In genomic region chr4:139470198-139470597, GRCm38 (mm10) we compare ENCODE assay signal across 9 mouse cellular contexts.
A peak's percentile ranks its signal among the peaks of the same experiment; 100 is the strongest.
DNase-seq lines count a peak whose midpoint lies in the region; ATAC-seq lines count a peak whose summit lies in the region.
"Had no signal": no experiment of that assay in that cellular context is flagged by ENCODE, and none has a peak within 500 bp of the region (broad histone marks: within the 10 kb centered on the region; RNA-seq: fewer than 3 reads in every experiment).

No protein-coding gene starts in this region.

- H3K9ac ChIP-seq in hindbrain, embryonic 16.5 days (ENCODE audit: low read depth, low read length): no peak overlapping the region

- H3K27ac ChIP-seq in hindbrain, embryonic 16.5 days (ENCODE audit: low read depth, low read length): no peak overlapping the region
- H3K27ac ChIP-seq: macrophage had no signal

- DNase-seq in T-cell, adult 2 months (ENCODE audit: low spot score): peak; percentile 51
- DNase-seq in cerebellum, adult 9-11 months: peak; percentile 91
- peak; percentile 80 to 88 for DNase-seq in frontal cortex, postnatal 36 days (ENCODE audit: low spot score in 2 of 2)
- DNase-seq in layer of hippocampus, postnatal 25 days (ENCODE audit: extremely low spot score in 1 of 2, low spot score in 1 of 2): peak; percentile 59 to 82
- DNase-seq in lung, postnatal 25 days (ENCODE audit: low spot score): peak; percentile 79
- peak; percentile 82 for DNase-seq in retina, postnatal 7 days (ENCODE audit: low read depth, low spot score)
- DNase-seq in thymus, postnatal 4 days: peak; percentile 81

- H3K36me3 ChIP-seq in hindbrain, embryonic 16.5 days (ENCODE audit: control insufficient read depth, insufficient read depth, low read length): peaks cover 75% of the 10 kb centered on the region

- peak; percentile 78 for ATAC-seq in hindbrain, embryonic 16.5 days

- 46% methylated on average over 7 of the region's 7 CpGs for WGBS in hindbrain, embryonic 16.5 days

- H3K27me3 ChIP-seq in hindbrain, embryonic 16.5 days (replicated peaks; ENCODE audit: control insufficient read depth, insufficient read depth, low read length): no peaks in the 10 kb centered on the region

- H3K4me3 ChIP-seq in hindbrain, embryonic 16.5 days (ENCODE audit: low read length): no peak overlapping the region

- H3K4me1 ChIP-seq in hindbrain, embryonic 16.5 days (ENCODE audit: control insufficient read depth, insufficient read depth, low read depth, low read length): no peaks in the 10 kb centered on the region

- H3K9me3 ChIP-seq in hindbrain, embryonic 16.5 days (ENCODE audit: control insufficient read depth, low read length): no peaks in the 10 kb centered on the region

- no peak overlapping the region for H3K4me2 ChIP-seq in hindbrain, embryonic 16.5 days (ENCODE audit: low read length)
